Mouse (Mus musculus): ENCODE measurements around the gene Ypel1. TPM values are rescaled to one million over a fixed set of nuclear protein-coding genes. Genes with fewer than 3 reads are reported as not detected.

Ypel1 gene
- polyA plus RNA-seq, 2 experiments, result 20.3 to 36.9 TPM

DNA sequence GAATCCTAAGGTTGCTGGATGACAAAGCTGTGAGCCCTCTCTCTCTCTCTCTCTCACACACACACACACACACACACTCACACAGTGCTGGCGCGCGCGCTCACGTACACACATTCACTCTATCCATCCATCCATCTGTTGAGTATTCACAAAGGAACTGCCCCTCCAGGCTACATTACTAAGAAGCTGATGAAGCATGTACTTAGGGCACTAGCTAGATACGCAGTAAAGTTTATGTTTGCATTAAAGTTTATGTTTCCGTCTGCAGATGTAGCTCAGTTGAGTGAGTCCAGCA lies 63.4 kb downstream of the Ypel1 start:
- Histone ChIP-seq H3K9ac (ENCODE audit: low read depth, low read length, severe bottlenecking) (peak overlapping the region; percentile 32), H3K4me3 (replicated peaks; ENCODE audit: low read length) (peak overlapping the region; percentile 77), H3K9me3 (ENCODE audit: control insufficient read depth, low read length) (no peaks in the 10 kb centered on the region), H3K27ac (replicated peaks; ENCODE audit: low read depth, low read length) (0 out of 2 replicates have a peak overlapping the region, but pooled peaks have one; percentile 28), H3K36me3 (ENCODE audit: control insufficient read depth, insufficient read depth, low read length) (no peaks in the 10 kb centered on the region), H3K4me1 (ENCODE audit: control insufficient read depth, insufficient read depth, low read length) (peaks cover 5% of the 10 kb centered on the region; the same call in 1 of the 2 replicates), H3K27me3 (ENCODE audit: control insufficient read depth, insufficient read depth, low read length) (no peaks in the 10 kb centered on the region), H3K4me2 (replicated peaks; ENCODE audit: low read depth, low read length, severe bottlenecking) (peak overlapping the region; percentile 95)
- 26% methylated on average over 7 of the region's 7 CpGs for WGBS
- DNase-seq (ENCODE audit: low spot score) (no peak), ATAC-seq (ENCODE audit: low FRiP score, low read depth) (no peak)
- TF ChIP-seq POLR2A (IDR thresholded peaks at IDR 0.05; ENCODE audit: borderline replicate concordance, extremely low read depth, insufficient read depth, insufficient read length), result no peak

MicroRNAs within 50 kb of the gene (microRNA counts, 519-probe panel; counts per million panel counts)
- 4,128 counts per million, percentile 82 among the panel's probes with 10 or more counts for microRNA mmu-miR-130b
- 2,655 counts per million, percentile 46 among the panel's probes with 10 or more counts for microRNA mmu-miR-301b

Small RNA genes lying within 50 kb of the gene (microRNA-seq; reads per million reads assigned to microRNA genes)
- gene Mir130b, result 4,953 reads per million, percentile 88 among the genes with 10 or more reads in this experiment
- gene Mir301b, result 100 reads per million, percentile 46 among the genes with 10 or more reads in this experiment

Other genes starting within 250 kb of the Ypel1 start
- gene Spag6l, start 240.2 kb upstream of the Ypel1 start, polyA plus RNA-seq (2012; rRNA removed), result 0.09 TPM in 1 of 2 replicates, not detected in the other
- 0.19 TPM in 1 of 2 replicates, not detected in the other for gene Spag6l, start 240.2 kb upstream of the Ypel1 start, polyA plus RNA-seq (2014; fragmentation: Nextera tagmentation; extraction: Ambion mirVana)
- 0.18 and 0.27 TPM in 2 replicates for gene Igll1, start 205.7 kb upstream of the Ypel1 start, polyA plus RNA-seq (2012; rRNA removed)
- 0.45 and 0.47 TPM in 2 replicates for gene Igll1, start 205.7 kb upstream of the Ypel1 start, polyA plus RNA-seq (2014; fragmentation: Nextera tagmentation; extraction: Ambion mirVana)
- gene Top3b, start 199.0 kb upstream of the Ypel1 start, polyA plus RNA-seq (2012; rRNA removed), result 120 and 136 TPM in 2 replicates
- 71.5 and 86.8 TPM in 2 replicates for gene Top3b, start 199.0 kb upstream of the Ypel1 start, polyA plus RNA-seq (2014; fragmentation: Nextera tagmentation; extraction: Ambion mirVana)
- gene Vpreb1, start 198.9 kb upstream of the Ypel1 start, polyA plus RNA-seq (2012; rRNA removed), result 4.0 and 5.6 TPM in 2 replicates
- 3.4 and 3.8 TPM in 2 replicates for gene Vpreb1, start 198.9 kb upstream of the Ypel1 start, polyA plus RNA-seq (2014; fragmentation: Nextera tagmentation; extraction: Ambion mirVana)
- 31.0 and 32.4 TPM in 2 replicates for gene Ppm1f, start 173.2 kb upstream of the Ypel1 start, polyA plus RNA-seq (2012; rRNA removed)
- gene Ppm1f, start 173.2 kb upstream of the Ypel1 start, polyA plus RNA-seq (2014; fragmentation: Nextera tagmentation; extraction: Ambion mirVana), result 22.0 and 24.2 TPM in 2 replicates
- gene Mapk1, start 86.3 kb upstream of the Ypel1 start, polyA plus RNA-seq (2012; rRNA removed), result 126 and 135 TPM in 2 replicates
- 186 and 188 TPM in 2 replicates for gene Mapk1, start 86.3 kb upstream of the Ypel1 start, polyA plus RNA-seq (2014; fragmentation: Nextera tagmentation; extraction: Ambion mirVana)
- gene Ppil2, start 41.6 kb downstream of the Ypel1 start, polyA plus RNA-seq (2012; rRNA removed), result 126 and 131 TPM in 2 replicates
- gene Ppil2, start 41.6 kb downstream of the Ypel1 start, polyA plus RNA-seq (2014; fragmentation: Nextera tagmentation; extraction: Ambion mirVana), result 116 and 133 TPM in 2 replicates
- gene 2610318N02Rik, start 55.5 kb downstream of the Ypel1 start, polyA plus RNA-seq (2012; rRNA removed), result 52.6 and 70.6 TPM in 2 replicates
- gene 2610318N02Rik, start 55.5 kb downstream of the Ypel1 start, polyA plus RNA-seq (2014; fragmentation: Nextera tagmentation; extraction: Ambion mirVana), result 26.3 and 26.4 TPM in 2 replicates
- gene Sdf2l1, start 62.7 kb downstream of the Ypel1 start, polyA plus RNA-seq (2012; rRNA removed), result 34.8 and 35.8 TPM in 2 replicates
- 32.2 and 38.8 TPM in 2 replicates for gene Sdf2l1, start 62.7 kb downstream of the Ypel1 start, polyA plus RNA-seq (2014; fragmentation: Nextera tagmentation; extraction: Ambion mirVana)
- 14.1 and 15.5 TPM in 2 replicates for gene Ydjc, start 74.9 kb downstream of the Ypel1 start, polyA plus RNA-seq (2012; rRNA removed)
- 9.0 and 11.8 TPM in 2 replicates for gene Ydjc, start 74.9 kb downstream of the Ypel1 start, polyA plus RNA-seq (2014; fragmentation: Nextera tagmentation; extraction: Ambion mirVana)
- gene Ccdc116, start 77.5 kb downstream of the Ypel1 start, polyA plus RNA-seq (2012; rRNA removed), result 2.7 and 3.5 TPM in 2 replicates
- gene Ccdc116, start 77.5 kb downstream of the Ypel1 start, polyA plus RNA-seq (2014; fragmentation: Nextera tagmentation; extraction: Ambion mirVana), result 0.54 and 0.94 TPM in 2 replicates
- gene Ube2l3, start 133.0 kb downstream of the Ypel1 start, polyA plus RNA-seq (2012; rRNA removed), result 91.1 and 124 TPM in 2 replicates
- 304 and 323 TPM in 2 replicates for gene Ube2l3, start 133.0 kb downstream of the Ypel1 start, polyA plus RNA-seq (2014; fragmentation: Nextera tagmentation; extraction: Ambion mirVana)
- gene Rimbp3, start 138.9 kb downstream of the Ypel1 start, polyA plus RNA-seq (2012; rRNA removed), result 0.21 and 0.22 TPM in 2 replicates
- gene Rimbp3, start 138.9 kb downstream of the Ypel1 start, polyA plus RNA-seq (2014; fragmentation: Nextera tagmentation; extraction: Ambion mirVana), result 0.17 and 0.26 TPM in 2 replicates
- gene Hic2, start 163.9 kb downstream of the Ypel1 start, polyA plus RNA-seq (2012; rRNA removed), result 7.8 and 9.1 TPM in 2 replicates
- 4.6 and 4.9 TPM in 2 replicates for gene Hic2, start 163.9 kb downstream of the Ypel1 start, polyA plus RNA-seq (2014; fragmentation: Nextera tagmentation; extraction: Ambion mirVana)
- gene Tmem191c, start 206.4 kb downstream of the Ypel1 start, polyA plus RNA-seq (2012; rRNA removed), result 23.8 and 28.2 TPM in 2 replicates
- gene Tmem191c, start 206.4 kb downstream of the Ypel1 start, polyA plus RNA-seq (2014; fragmentation: Nextera tagmentation; extraction: Ambion mirVana), result 7.5 and 8.2 TPM in 2 replicates

Measured in limb, embryonic 14.5 days (tissue).